Mouse (Mus musculus) T-helper 17 cell (primary cell): ENCODE results near the gene Lasp1.

Experiments used
- in situ Hi-C, 2 experiments: fragments of 300-600 bp; cut with MboI, MseI; formaldehyde crosslinking; loops; 1 replicate in 1 of 2; 2 replicates in 1 of 2; pipeline ENCODE4 v1.15.1; 2025; ENCODE audit warnings: high pct_unique_total_duplicates in 2 of 2

Lasp1 gene

DNA sequence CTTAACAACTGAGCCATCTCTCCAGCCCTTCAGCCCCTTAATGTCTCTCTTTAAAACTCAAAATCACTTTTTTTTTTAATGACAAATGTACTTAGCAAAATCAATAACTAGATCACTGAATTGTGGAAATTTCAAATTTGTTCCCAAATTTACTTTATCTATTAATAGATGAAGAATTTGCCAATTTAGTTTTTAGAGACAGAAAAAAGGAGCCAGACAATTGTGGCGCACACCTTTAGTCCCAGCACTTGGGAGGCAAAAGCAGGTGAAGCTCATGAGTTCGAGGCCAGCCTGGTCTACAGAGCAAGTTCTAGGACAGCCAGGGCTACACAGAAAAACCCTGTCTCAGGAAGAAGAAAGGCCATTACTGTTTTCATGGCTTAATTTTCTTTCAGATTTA is 52.8 kb downstream of the Lasp1 start:
- in situ Hi-C loops = loop anchor here in 1 of 2 experiments (25.0 kb wide), 1 partner anchor 886 kb away; the partner anchor contains the start of genes Med24 and Thra

DNA sequence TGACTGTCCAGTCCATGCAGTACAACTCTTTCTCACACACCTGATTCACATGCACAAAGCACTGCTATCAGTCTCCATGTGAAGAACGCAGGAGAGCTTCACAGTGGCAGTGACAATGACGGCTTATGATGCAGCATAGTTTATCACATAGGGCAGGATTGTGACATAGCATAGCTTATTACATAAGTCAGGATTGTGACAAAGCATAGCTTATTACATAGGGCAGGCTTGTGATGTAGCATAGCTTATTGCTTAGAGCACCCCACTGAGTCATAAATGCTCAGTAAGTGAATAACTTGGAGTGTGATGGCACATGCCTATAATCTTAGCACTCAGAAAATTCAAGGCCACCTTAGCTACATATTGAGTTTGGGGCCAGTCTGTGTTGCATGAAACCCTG is 56.7 kb downstream of the Lasp1 start:
- in situ Hi-C loops = loop anchor here in 1 of 2 experiments (25.0 kb wide), 1 partner anchor 882 kb away; the partner anchor contains the start of genes Med24 and Thra

DNA sequence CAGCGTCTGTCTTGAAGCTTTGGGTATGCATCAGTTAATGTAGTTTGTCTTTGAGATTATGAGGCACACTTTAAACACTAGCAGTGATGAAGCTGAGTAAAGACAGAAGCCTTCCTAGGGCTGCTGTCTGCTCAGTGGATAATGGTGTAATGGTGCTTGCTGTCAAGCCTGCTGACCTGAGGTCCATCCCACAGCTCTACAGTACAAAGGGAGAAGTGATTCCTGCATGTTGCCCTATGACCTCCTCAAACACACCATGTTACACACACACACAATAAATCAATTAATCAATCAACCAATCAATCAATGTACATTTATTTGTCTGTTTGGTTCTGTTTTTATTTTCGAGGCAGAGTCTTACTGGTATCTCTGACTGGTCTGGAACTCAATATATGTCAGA is 63.3 kb downstream of the Lasp1 start:
- in situ Hi-C loops = loop anchor here in 1 of 2 experiments (25.0 kb wide), 1 partner anchor 875 kb away; the partner anchor contains the start of genes Med24 and Thra

DNA sequence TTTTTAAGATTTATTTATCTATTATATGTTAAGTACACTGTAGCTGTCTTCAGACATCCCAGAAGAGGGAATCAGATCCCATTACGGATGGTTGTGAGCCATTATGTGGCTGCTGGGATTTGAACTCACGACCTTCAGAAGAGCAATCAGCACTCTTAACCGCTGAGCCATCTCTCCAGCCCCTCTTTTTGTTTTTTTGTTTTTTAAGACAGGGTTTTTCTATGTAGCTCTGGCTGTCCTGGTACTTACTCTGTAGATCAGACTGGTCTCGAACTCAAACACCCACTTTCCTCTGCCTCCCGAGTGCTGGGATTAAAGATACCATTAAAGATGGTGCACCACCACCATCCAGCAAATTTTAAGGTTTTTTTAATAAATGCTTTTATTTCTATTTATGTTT is 66.6 kb downstream of the Lasp1 start:
- in situ Hi-C loops = loop anchor here in 1 of 2 experiments (25.0 kb wide), 1 partner anchor 872 kb away; the partner anchor contains the start of genes Med24 and Thra

DNA sequence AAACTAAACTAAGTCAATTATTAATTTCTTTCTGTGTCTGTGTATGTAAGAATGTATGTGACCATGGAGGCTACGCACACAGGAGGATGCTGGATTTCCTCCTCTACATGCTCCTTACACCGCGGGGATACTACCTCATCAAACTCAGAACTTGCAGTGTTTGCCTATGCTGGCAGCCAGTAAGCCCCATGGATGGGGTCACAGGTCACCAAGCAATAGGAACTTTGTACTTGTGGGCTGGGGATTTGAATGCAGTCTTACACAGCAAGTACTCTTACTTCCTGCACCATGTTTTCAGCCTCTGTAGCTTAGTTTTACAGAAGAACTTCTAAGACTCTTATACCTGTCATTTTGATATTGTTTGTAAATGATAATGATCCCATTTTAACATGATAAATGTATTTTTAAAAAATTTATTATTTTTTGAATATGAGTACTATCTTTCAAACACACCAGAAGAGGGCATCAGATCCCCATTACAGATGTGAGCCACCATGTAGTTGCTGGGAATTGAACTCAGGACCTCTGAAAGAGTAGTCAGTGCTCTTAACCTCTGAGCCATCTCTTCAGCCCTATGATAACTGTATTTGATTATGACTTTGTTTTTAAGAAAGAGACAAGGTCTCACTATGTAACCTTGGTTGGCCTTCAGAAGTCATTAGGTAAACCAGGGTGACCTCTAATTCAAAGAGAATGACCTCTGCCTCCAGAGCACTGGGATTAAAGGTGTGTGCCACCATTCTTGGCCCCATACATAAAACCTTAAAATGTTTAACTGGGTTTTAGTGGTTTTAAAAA is 67.5 kb downstream of the Lasp1 start:
- in situ Hi-C loops = loop anchor here in 1 of 2 experiments (25.0 kb wide), 1 partner anchor 871 kb away; the partner anchor contains the start of genes Med24 and Thra

DNA sequence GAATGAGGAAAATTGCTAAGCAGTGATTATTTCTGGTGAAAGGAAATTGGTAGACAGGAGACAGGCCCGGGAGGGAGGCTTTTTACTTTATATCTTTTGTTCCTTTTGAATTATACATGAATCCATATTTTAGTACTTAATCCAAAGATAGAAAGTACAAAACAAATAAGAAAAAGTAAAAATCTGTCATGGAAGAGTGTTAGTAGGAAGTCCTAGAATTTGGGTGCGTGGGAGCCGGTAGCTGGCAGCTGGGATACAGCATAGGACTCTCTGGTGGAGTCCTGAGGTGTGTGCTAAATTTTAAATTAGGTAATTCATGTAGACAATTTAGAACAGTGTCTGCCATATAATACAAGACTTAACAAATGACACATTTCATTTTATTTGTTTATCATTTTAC is 68.8 kb downstream of the Lasp1 start:
- in situ Hi-C loops = loop anchor here in 1 of 2 experiments (25.0 kb wide), 1 partner anchor 870 kb away; the partner anchor contains the start of genes Med24 and Thra

DNA sequence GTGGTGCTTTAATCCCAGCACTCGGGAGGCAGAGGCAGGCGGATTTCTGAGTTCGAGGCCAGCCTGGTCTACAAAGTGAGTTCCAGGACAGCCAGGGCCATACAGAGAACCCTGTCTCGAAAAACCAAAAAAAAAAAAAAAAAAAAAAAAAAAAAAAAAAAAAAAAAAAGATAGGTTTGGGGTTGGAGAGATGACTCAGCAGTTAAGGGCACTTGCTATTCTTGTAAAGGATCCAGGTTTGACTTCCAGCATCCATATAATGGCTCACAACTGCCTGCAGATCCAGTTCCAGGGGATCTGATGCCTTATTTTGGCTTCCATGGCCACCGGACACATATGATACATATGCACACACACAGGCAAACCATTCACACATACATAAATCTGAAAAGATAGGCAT is 73.6 kb downstream of the Lasp1 start:
- in situ Hi-C loops = loop anchor here in 1 of 2 experiments (25.0 kb wide), 1 partner anchor 865 kb away; the partner anchor contains the start of genes Med24 and Thra

DNA sequence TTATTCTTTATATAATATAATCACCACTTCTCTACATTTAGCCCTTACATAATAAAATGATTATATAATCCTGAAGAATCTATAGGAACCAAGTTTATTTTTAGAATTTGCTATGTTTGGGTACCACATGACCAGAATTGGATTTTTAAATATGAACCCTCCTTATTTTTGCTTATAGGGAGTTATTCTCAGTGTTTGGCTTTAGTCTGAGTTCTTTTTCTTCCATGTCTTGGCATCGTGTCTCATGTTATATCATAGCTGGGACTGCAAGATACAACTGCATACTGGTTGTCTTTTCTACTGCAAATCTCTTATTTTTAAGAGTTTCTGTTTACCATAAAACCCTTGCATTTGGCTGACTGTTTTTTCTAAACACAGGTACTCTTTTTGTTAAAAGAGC is 75.6 kb downstream of the Lasp1 start:
- in situ Hi-C loops = loop anchor here in 1 of 2 experiments (25.0 kb wide), 1 partner anchor 863 kb away; the partner anchor contains the start of genes Med24 and Thra

DNA sequence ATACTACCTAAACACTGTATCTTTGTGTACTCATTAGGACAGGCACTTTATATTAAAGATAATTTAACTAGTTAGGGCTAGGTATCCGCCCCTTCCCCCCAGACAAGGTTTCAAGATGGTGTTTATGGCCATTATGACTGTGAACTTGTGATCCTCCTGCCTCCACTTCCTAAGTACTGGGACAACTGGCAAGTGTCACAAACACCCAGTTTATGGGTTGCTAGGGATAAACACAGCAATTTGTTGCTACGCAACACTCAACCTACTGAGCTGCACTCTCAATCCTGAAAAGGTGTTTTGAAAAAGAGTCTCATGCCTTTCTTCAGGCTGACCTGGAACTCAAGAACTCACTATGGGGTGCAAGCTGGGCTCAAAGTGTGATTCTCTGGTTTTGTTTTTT is 78.5 kb downstream of the Lasp1 start:
- in situ Hi-C loops = no loop called here

DNA sequence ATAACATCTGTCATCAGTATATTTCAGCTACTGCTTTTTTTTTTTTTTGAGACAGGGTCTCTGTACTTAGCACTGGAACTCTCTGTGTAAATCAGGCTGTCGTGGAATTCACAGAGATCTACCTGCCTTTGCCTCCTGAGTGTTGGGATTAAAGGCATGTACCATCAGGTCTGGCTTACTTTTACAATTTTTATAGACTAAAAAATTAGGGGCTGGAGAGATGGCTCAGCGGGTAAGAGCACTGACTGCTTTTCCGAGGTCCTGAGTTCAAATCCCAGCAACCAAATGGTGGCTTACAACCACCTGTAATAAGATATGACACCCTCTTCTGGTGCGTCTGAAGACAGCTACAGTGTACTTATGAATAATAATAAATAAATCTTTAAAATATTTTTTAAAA is 81.6 kb downstream of the Lasp1 start:
- in situ Hi-C loops = loop anchor here (5.0 kb wide), 2 partner anchors 83 to 88 kb away; partner anchors contain the start of gene Lasp1 (in 1 of the 2)

DNA sequence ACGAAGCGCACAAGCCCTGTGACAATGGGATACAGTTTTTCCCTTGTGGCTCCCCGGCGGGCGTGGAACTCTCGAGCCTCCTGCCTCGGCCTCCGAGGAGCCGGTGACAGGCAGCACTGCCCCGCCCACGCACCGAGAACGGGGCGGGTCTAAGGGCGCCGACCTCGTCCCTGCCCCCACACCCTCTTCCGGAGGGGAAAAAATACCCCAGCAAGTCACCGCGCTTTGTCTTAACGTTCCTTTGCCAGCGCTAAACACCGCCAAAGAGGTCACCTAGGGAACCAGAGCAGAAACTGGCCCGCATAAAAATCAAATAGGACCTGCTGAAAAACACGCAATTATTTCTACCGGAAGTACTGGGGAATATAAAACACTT is 84.7 kb downstream of the Lasp1 start:
- in situ Hi-C loops = loop anchor here (5.0 kb wide), 2 partner anchors 86 to 91 kb away; partner anchors contain the start of gene Lasp1 (in 1 of the 2)

DNA sequence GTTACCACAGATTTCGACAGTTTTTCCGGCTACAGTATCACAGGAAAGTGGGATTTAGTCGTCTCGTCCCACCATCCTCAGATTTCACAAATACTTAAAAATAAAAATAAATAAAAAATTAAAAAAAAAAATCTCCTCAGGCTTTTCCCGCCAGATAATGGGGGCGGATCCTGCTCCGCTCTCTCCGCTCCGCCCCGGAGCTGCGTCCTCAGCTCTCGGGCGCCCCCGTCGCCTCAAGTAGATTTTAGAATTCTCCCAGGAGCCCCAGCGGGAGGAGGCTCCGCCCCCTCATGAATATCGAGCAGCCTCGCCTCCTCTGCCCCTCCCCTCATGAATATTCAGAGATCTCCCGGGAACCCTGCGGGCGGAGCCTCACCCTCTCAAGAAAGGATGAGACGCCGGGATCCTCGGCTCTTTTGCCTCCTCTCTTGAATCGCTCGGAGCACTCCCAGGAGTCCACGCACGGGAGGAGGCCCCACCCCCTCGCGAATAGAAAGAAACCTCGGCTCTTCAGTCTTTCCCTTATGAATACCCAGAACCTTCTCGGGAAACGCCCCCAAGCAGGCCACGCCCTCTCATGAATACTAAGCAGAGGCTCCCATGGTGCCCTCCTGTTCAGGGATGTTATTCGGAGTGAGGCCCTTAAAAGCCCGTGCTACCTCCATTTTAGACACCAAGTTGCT is 85.3 kb downstream of the Lasp1 start, which contains the start of gene Fbxo47:
Gene Fbxo47, minus strand, starts transcription at position 237 of the 683 bp plus-strand sequence.
- in situ Hi-C loops = loop anchor here (5.0 kb wide), 2 partner anchors 87 to 92 kb away; partner anchors contain the start of gene Lasp1 (in 1 of the 2)

DNA sequence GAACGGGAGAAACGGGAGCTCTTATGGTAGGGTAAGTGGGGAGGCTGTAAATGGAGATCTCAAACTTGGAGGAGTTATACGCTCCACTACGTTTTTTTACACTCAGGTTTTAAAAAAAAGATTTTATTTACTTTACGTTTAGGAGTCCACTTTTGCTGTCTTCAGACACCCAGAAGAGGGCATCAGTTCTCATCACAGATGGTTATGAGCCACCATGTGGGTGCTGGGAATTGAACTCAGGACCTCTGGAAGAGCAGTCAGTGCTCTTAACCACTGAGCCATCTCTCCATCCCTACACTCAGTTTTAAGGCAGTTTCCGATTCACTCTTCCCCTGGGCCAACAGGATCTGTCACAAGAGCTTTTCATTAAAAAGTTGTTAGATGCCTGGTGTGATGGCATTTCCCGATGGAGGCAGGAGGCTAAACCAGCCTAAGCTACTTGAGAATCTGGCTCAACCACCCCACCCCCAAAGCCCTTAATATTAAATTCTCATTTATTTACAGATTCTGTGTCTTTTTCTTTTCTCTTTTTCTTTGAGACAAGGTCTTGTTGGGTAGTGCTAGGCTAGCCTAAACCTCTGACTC is 85.9 kb downstream of the Lasp1 start:
- in situ Hi-C loops = loop anchor here (5.0 kb wide), 2 partner anchors 87 to 92 kb away; partner anchors contain the start of gene Lasp1 (in 1 of the 2)

DNA sequence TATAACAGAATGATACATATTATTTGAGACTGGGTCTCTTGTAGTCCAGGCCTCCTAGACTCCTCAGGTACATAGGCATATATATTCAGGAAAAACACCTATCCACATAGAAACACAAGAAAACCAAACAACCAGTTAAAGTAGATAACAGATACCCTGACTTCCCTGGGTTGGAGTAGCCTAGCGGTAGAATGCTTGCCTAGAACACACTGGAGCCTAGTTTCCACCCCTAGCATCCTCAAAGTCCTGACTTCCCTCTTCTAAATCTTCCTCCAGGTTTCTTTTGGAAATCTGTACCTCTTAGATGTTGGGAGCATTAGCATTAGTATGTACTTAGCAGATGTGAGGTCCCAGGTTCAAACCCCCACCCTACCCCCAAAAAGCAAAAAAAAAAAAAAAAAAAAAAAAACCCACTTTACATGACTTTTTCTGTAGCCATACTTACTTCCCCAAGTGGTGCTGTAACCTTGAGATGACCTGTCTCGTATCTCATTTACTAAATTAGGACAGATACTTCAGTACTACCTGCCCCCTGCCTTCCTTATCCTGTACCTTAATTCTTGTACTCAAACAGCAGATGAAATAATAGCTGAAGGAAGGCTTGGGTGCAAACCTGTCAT is 86.6 kb downstream of the Lasp1 start:
- in situ Hi-C loops = no loop called here
